Mouse (Mus musculus) hindlimb bud, embryonic 11.5 days (tissue): Measurements from ENCODE around the gene Bcl10.
"Not testable (repeated sequence)": the region's sequence is repeated elsewhere in the genome, so short reads cannot be mapped to it uniquely, and the experiment has no call there.

Experiments used
- DNase-seq: peaks from one replicate; pipeline ENCODE4 v3.0.0-alpha.2; 2012; ENCODE audit warnings: low read depth, low spot score; ENCODE audit errors: extremely low spot score

The Bcl10 gene

DNA sequence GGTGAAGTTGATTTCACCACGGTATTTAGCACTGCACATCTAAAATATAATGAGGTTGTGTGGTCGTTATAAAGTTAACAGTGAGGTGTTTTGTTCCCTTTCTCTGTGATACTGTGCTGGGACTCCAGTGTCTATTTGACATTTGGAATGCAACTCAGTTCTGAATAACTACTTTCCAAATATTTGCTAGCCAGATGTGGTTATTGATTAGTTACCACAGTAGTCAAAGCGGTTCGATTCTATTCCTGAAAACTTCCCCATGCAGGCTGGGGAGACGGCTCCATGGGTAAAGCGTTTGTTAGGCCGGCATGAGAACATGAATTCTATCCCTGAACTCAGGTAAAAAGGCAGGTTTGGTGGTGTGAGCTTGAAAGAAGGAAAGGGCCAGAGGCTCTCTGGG lies 10.1 kb upstream of the Bcl10 start:
- DNase-seq: no peak

DNA sequence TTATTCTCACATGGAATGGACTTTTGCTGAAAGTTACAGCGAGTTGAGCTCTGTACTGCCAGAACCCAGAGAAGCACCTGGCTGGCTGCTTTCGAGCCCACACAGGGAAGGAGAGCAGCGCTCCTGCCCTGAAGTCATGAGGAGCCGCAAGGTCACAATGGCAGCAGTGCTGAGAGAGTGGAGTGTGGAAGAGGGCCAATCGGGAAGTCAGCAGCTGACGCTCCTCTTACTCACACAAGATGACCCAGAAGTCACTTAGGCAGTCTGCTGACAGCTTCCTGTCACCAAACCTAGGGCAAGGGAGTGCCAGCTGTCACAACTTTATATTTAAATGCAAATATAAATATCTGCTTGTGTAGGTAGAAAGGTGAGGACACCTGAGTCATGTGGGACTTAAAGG lies 9.3 kb upstream of the Bcl10 start:
- no peak for DNase-seq

DNA sequence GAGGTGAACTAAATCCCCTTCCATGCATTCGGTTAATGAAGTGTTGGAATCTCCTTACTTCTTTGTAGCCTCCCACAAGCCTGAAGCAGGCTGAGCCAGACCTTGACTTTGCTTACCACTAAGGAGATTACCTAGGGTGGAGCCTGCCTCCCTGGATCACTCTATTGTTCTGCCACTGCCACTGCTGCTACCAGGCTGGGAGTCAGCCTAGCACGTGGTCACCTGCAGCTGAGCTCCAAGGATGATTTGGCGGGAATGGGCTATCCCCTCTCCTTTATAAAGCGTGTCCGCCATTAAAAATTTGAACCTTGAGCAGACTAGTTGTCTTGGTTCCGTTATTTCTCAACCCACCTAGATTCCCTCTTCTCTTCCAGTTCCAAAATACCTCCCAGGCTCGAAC lies 8.7 kb upstream of the Bcl10 start:
- not testable (repeated sequence) for DNase-seq

DNA sequence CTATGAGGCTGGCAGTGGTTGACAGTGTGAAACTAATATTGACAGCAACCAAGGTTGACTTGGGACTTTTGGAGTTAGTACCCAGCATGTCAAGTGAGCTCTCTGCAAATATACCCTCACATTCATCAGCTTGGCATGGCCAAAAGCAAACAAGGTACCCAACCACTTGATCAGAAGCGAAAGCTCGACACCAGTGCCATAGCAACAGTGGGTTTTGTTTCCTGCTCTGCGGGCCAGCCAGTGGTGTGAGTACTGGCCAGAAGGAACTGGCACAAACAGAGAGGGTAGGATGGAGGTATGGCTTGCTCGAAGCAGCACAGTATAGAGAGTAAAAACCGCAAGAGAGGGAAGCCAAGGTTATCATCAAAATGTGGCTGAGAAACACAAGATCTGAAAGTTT lies 6.2 kb upstream of the Bcl10 start:
- DNase-seq: no peak

DNA sequence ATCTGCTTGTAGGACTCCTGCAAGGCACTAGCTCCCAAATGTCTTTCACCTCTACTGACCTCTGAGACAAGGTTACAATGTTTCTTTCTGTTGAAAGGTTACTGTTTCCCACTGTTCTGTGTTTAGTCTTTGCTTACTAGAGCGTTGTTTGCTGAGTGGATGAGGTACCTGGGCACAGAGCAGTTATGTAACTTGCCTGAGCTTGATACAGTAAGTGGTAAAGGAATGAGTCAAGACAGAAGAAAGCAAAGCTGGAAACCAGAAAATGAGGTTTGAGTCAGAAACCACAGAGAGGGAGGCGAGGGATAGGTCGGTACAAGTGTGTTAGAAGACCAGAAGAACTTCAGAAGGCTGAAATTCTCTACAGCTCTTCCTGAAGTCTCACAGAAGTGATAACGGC lies 5.8 kb upstream of the Bcl10 start:
- DNase-seq: no peak

DNA sequence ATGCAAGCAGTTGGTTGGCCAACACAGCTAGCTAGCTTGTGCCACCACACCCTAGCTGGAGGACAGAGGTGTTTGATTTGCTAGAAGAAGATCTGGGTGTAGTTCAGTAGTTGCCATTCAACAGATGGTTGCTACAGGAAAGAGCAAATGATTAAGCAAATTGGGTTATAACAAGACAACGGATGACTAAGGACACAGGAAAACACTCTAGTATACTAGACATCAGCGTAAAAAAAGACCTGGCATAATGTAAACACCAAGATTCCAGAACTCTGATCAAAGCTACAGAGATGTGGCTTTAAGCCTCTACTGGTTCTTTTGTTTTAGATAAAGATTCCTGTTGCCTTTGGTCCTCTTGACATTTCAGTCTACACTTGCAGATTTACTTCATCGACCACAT lies 367 bp downstream of the Bcl10 start:
- DNase-seq: no peak

DNA sequence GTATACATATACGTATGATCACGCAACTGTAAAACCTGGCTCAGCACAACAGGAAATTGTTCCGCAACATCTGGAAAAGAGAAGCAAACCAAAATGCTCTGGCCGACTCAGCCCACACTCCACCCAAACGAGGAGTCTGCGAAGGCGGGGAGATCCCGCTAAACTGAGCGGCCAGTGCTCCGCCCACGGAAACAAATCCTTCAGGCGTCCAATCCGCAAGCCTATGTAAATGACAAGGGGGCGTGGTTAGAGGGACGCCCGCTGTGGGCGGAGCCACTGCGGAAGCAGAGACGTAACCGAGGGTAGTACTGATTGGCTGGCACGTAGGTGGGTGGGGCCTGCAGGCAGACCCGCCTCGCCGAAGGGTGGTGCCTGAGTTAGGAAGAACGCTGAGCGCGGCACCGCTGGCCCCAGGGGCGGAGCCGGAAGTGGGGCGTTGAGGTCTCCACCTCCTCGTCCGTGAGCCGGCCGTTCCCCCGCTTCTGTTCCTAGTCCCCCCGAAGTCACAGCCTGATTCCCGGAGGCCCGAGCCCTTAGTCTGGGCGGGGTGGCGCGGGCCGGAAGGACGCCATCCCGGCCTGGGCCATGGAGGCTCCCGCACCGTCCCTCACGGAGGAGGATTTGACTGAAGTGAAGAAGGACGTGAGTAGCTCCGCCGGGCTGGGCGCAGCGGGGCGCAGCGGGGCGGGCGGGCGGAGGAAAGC lies 1.4 kb downstream of the Bcl10 start:
- peak; percentile 98 for DNase-seq

DNA sequence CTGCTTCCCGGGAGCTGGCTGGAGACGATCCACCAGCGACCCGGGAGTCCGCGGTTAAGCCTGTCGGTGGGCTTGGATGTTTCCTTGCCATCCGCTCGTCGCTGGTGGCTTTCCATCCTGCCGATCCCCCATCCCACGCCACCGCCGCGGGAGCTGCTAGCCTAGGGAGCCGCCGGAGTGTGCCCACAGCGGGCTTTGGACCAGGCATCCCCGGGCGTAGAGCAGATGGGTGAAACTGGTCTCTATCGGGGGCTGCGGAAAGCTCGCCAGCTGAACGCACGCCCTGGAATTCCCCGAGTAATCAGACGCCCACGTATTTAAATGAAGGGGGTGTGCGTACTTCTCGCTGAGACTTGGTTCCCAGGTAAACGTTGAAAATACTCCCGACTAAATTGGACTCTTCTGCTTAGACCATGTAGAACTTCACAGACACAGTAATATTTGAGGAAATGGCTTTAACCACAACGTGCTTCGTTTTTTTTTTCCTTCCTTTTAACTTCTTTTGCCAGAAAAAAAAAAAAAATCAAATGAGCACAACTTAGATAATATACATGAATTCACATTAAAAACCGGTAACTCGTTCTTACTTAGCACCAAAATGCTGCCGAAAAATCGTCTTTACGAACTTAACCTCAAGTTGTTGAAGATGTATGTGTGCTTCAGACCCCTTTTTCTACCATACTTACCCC lies 2.2 kb downstream of the Bcl10 start:
- DNase-seq: no peak

DNA sequence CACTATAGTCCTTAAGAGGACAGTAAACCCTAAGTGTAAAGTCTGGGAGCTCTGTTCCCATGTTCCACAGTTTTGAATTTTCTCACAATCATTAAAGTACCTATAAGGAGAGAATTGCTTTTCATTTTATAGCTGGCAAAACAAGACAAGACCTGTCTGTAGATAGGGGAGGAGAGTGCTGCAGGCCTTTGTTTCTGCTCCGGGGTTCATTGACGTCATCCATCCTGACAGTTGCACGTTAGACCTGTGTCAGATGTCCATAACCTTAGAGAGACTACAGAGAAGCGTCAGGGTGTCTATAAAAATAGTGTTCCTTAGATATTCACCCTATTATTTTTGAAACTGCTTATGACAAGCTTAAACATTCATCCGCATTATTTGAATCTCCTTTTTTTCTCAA lies 2.9 kb downstream of the Bcl10 start:
- DNase-seq: no peak

DNA sequence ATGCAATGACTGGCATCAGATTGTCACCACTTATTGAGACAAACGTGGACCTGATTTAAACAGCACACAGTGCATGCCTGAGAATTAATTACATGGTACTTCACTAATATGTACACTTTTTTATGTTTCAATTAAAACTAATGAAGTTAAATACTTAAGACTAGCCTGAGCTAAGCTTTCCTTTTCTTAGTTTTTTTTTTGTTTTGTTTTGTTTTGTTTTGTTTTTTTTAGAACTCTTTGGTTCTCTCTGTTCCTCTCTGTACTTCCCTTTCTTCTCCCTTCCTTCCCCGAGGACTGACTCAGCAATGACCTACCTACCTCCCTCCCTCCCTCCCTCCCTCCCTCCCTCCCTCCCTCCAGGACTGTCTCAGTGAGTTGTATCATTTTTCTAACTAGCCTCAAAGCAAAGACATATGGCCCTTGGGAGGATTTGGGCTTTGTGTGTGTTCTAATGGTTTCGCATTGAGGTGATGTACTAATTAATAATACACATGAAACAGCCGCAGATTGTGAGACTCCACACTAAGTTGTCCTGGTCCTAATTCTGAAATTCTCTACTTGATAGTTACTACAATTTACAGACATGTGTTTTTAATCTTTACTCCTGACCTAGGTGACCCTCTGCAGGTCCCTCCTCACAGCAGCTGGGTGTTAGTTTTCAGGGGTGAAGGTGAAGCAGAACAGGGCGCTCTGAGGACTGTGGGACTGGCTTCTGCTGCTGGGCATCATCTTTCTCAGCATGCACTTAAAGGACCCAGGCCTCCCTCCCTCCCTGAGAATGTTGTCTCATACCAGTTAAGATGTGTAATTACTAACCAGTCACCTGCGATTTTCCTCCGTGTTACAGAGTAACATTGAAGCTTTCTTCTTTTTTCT lies 7.2 kb downstream of the Bcl10 start:
- DNase-seq: no peak

DNA sequence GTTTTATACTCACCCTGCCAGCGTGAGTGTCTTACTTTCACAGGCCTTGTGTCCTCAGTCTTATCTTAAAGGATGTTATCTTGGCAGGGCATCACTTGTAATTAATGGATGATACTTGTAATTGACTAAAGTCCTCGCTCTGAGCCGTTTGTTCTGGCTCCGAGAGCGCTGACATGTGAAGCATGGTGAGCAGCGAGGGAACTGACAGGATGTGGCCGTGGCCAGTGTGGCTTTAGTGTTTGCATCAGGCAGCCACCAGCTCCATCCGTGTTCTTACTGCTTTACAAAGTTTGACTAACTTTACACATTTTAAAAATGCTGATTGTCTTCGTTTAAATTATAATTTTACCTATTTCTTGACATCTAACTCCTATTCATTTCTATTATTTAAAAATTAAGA lies 11.2 kb downstream of the Bcl10 start:
- no peak for DNase-seq

DNA sequence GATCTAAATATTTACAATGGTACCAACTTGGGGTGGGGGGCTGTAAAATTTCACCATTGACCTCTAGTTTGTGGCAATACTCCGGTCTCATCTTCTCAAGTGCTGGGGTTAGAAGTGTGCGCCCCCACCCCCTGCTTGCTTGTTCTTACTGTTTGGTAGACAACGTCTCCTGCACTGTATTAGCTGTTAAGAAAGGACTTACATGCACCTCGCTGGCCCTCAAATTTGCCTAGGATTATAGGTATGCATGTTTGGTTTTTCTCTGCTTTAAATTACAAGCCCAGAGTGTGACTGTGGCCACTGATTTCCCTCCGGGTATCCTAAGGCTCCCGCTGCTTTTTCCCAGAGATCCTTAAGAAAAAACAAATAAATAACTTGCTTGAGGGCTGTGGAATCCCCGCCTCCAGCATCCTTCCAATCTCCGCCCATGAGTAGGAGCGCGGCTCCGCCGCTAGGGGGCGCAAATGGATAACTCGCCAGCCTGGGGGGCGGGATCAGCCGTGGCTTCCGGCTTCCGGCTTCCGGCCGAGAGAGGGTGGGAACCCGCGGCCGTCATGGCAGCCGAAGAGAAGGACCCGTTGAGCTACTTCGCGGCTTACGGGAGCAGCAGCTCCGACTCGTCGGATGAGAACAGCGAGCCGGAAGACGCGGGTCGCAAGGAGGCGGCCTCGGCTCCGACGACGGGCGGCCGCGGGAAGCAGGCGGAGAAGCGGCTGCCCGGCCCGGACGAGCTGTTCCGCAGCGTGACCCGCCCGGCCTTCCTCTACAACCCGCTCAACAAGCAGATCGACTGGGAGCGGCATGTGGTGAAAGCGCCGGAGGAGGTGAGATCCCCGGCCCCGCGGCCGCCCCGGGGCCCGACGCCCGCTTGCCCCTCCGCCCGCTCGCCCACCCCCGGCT lies 15.2 kb downstream of the Bcl10 start, which contains the start of gene 2410004B18Rik:
2410004B18Rik (plus strand) TSS at position 510 of the 900 bp plus-strand sequence.
- no peak for DNase-seq

DNA sequence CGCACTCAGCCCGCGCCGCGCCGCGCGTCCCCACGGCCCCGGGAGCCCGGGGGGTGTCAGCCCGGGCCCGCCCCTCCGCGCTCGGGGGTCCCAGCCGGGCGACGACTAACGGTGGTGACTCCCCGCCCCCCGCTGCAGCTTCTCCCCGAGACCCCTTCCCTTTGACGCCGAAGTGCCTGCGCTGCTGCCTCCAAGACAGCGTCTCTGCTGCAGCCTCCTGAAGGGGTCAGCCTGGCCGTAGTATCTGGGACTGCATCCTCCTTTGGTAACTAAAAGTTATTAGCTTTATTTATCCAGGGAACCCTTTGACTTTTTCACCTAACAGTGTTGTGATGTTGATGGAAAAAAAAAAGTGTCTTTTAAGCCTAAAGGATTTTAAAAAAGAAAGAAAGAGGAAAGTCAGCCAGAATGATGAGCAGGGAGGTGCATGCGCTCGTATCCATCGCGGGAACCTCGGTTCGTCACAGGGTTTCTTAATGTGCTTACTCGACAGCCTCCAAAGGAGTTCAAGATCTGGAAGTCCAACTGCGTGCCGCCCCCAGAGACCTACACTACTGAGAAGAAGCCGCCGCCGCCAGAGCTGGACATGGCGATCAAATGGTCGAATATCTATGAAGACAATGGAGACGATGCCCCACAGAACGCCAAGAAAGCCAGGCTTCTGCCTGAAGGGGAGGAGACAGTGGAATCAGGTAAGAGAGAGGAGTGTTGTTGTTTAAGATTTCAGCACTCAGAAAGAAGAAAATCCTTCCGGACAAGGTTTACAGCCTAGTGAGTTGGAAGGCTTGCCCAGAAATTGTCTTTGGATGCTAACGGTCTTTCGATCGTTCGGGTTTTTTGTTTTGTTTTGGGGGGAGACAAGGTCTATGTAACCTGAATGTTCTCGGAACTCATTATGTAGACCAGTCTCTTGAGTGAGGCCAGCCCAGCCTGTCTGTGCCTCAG lies 16.1 kb downstream of the Bcl10 start:
- DNase-seq: no peak

DNA sequence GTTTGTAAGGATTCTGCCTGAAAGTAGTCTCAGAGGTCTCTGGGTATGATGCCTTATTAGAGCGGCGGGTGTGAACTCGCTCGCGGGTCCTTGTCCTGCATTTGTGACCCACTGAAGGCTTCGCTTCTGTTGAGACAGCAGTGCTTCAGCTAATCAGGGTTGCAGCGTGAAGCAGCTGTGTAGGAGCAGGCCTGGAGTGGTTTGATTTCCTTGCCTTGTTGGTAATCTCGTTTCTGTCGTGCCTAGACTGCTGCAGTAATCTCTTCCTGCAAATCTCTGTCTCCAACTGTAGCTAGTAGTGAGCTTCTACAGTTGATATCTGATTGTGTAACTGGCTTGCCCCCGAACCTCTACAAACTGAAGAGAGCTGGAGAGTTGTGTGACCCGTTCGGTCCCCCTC lies 16.8 kb downstream of the Bcl10 start:
- DNase-seq: no peak

DNA sequence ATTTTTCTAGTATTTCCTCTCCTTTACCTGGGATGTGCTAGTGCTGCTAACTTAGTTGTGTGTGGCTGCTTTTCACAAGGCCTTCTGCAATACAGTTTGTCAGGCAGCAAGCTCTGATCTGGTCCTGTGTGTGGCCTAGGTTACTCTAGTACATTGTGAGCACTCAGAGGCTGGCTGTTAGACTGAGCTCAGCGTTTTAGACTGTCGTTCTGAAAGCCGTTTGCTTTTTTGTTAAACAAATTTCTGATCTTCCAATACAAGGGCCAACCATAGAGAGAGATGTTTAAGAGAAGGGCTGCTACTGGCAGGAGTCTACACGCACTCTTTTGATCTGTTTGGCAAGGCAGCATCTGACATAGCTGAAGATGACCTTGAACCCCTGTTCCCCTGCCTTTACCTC lies 17.4 kb downstream of the Bcl10 start:
- no peak for DNase-seq

DNA sequence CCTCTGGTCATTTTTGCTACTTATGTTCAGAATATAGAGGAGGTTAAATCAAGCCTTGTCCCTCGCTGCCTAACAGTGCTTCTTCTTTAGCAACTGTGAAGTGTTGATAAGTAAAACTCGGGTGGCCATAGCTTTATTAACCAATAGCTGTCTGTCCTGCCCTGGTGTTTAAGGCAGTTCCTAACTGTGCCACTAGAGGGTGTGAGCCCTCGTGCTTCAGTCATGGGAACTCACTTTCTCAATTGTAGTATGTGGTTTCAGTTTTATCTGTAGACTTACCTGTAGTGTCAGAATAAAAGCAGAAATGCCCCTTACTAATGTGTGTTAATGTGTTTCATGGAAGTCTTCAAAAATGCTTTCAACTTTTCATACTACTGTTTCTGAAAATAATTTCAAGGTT lies 19.4 kb downstream of the Bcl10 start:
- DNase-seq: no peak

DNA sequence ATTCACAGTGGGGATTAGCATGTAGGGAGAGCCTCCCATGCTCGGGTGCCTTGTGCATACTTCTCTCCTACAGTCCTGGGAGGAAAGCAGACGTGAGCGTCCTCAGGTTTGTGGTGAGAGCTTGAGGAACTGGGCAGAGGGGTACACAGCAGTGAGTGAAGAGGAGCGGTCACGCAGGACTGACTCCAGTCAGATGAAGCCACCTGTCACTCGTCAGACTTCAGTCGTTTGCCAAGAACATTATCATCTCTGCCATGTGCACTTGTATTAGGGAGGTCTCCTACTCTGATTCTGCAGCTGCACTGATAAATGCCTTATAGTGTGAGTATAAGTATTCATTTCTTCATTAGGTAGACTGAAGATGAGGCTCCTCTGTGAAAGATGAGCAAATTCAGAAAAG lies 21.7 kb downstream of the Bcl10 start:
- DNase-seq: no peak

DNA sequence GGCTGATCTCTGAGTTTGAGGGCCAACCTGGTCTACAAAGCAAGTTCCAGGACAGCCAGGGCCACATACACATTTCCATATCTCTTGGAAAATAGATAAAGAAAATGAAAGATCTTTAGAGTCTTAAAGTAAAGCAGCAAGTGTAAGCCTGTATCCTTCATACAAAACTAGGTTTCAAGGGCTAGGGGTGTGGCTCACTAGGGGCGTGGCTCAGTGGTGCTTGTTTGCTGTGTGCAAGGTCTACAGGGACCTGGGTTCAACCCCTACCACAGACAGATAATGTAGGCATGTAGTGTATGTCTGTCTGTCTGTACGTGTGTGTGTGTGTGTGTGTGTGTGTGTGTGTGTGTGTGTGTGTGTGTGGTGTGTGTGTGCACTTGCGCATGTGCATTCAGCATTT lies 23.3 kb downstream of the Bcl10 start:
- DNase-seq: no peak

DNA sequence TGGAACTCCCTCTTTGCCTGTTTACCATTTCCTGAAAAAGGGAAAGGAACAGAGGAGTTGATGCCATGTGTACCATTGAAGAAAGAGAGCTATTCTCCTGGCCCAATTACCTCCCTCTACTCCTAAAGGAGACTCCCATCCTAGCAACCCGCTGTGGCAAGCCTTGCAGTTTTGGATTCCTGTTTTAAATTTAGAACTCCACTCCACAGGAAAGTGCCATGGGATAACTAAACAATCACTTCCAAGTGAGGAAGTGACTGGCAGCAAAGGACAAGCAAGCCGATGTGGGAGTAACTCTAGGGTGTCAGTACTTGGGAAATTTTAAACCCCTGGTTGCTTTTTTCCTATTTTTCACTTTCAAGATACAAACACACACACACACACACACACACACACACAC lies 24.1 kb downstream of the Bcl10 start:
- no peak for DNase-seq
